Mouse (Mus musculus) kidney, adult 2 months (tissue): ENCODE results near the gene Cadm2.

Source experiments
- CTCF ChIP-seq: fragments of 200-500 bp; conservative IDR thresholded peaks from 2 replicates; pipeline ENCODE4 v1.5.1; 2011; ENCODE audit warnings: low read depth, mild to moderate bottlenecking, control low read depth, low read length, moderate library complexity, mixed read lengths; ENCODE audit not compliant: insufficient read depth, insufficient read length
- POLR2A ChIP-seq: fragments of 200-500 bp; IDR thresholded peaks from one replicate; pipeline ENCODE4 v1.6.1; 2011; ENCODE audit warnings: low read depth, low read length, control low read depth

- no peak for TF ChIP-seq POLR2A
- TF ChIP-seq CTCF, result no peak
Measured at GRCm38 (mm10) chr16:66622423-66622822, 998.3 kb downstream of the Cadm2 start.
